In the genomic region with DNA sequence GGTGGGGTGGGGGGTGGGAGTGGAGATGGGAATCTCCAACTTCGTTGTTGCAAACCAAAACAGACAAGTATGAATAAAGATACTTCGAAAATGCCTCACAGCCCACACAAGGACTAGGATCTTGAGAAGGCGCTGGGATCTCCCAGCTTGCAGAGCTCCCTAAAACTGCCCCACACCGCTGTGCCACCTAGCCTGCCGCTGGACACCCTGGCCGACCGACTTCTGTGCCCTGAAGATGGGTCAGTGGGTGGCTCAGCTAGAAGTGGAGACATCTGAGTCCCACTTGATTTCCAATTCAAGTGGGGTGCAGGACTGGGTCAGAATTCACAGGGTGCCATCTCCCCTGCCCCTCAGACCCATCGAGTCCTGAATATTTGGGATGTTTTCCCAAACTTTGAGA, we compare ENCODE assay signal across 24 mouse cellular contexts. TPM values are rescaled to one million over a fixed set of nuclear protein-coding genes. Genes with fewer than 3 reads are reported as not detected.
DNase-seq lines count a peak whose midpoint lies in the region; ATAC-seq and TF ChIP-seq lines count a peak whose summit lies in the region.
"Had no signal": no experiment of that assay in that cellular context is flagged by ENCODE, and none has a peak within 500 bp of the region (broad histone marks: within the 10 kb centered on the region; RNA-seq: fewer than 3 reads in every experiment).

No protein-coding gene starts in this region.

- H3K4me1 ChIP-seq in forebrain, postnatal 0 days (ENCODE audit: insufficient read depth) = no peaks in the 10 kb centered on the region
- peaks cover 15% of the 10 kb centered on the region for H3K4me1 ChIP-seq in forebrain, embryonic 16.5 days (replicated peaks; ENCODE audit: control insufficient read depth, insufficient read depth, low read length)
- H3K4me1 ChIP-seq in hindbrain, embryonic 11.5 days (replicated peaks; ENCODE audit: control insufficient read depth, insufficient read depth, low read length) = peaks cover 9% of the 10 kb centered on the region
- no peaks in the 10 kb centered on the region for H3K4me1 ChIP-seq in hindbrain, postnatal 0 days (ENCODE audit: insufficient read depth, low read length)
- peaks cover 5% of the 10 kb centered on the region for H3K4me1 ChIP-seq in midbrain, embryonic 11.5 days (ENCODE audit: control insufficient read depth, insufficient read depth, low read length)
- H3K4me1 ChIP-seq in midbrain, embryonic 14.5 days (ENCODE audit: control insufficient read depth, insufficient read depth, low read length) = no peaks in the 10 kb centered on the region
- peaks cover 25% of the 10 kb centered on the region for H3K4me1 ChIP-seq in neural tube, embryonic 13.5 days (replicated peaks)

- H3K27me3 ChIP-seq in forebrain, postnatal 0 days (ENCODE audit: insufficient read depth, low read length) = peaks cover 95% of the 10 kb centered on the region
- peaks cover 90% of the 10 kb centered on the region for H3K27me3 ChIP-seq in forebrain, embryonic 16.5 days (replicated peaks; ENCODE audit: control insufficient read depth, insufficient read depth, low read length)
- peaks cover 97% of the 10 kb centered on the region for H3K27me3 ChIP-seq in hindbrain, embryonic 11.5 days (ENCODE audit: control insufficient read depth, insufficient read depth, low read length)
- peaks cover 94% of the 10 kb centered on the region for H3K27me3 ChIP-seq in hindbrain, postnatal 0 days (ENCODE audit: insufficient read depth, low read length)
- peaks cover 99% of the 10 kb centered on the region for H3K27me3 ChIP-seq in midbrain, embryonic 11.5 days (ENCODE audit: control insufficient read depth, insufficient read depth, low read length)
- peaks cover 98% of the 10 kb centered on the region for H3K27me3 ChIP-seq in midbrain, embryonic 14.5 days (ENCODE audit: control insufficient read depth, insufficient read depth, low read length)
- peaks cover 100% of the 10 kb centered on the region for H3K27me3 ChIP-seq in neural tube, embryonic 13.5 days

- H3K4me2 ChIP-seq in forebrain, postnatal 0 days (ENCODE audit: low read depth) = no peak overlapping the region
- no peak overlapping the region for H3K4me2 ChIP-seq in forebrain, embryonic 16.5 days (ENCODE audit: low read length)
- H3K4me2 ChIP-seq in hindbrain, embryonic 11.5 days (replicated peaks; ENCODE audit: low read depth, low read length) = no peak overlapping the region
- H3K4me2 ChIP-seq in hindbrain, postnatal 0 days (ENCODE audit: low read depth, low read length) = no peak overlapping the region
- H3K4me2 ChIP-seq in midbrain, embryonic 11.5 days = no peak overlapping the region
- no peak overlapping the region for H3K4me2 ChIP-seq in midbrain, embryonic 14.5 days (ENCODE audit: low read length)
- H3K4me2 ChIP-seq in neural tube, embryonic 13.5 days = peak overlapping the region; percentile 36
- H3K4me2 ChIP-seq: forebrain, embryonic 13.5 days; liver, embryonic 15.5 days; midbrain, embryonic 15.5 days had no signal

- no peak overlapping the region for H3K9ac ChIP-seq in forebrain, postnatal 0 days
- no peak overlapping the region for H3K9ac ChIP-seq in forebrain, embryonic 16.5 days (replicated peaks; ENCODE audit: low read depth, low read length)
- H3K9ac ChIP-seq in hindbrain, embryonic 11.5 days (ENCODE audit: low read depth, low read length) = no peak overlapping the region
- H3K9ac ChIP-seq in hindbrain, postnatal 0 days (replicated peaks; ENCODE audit: low read length) = no peak overlapping the region
- no peak overlapping the region for H3K9ac ChIP-seq in midbrain, embryonic 11.5 days (ENCODE audit: low read length)
- no peak overlapping the region for H3K9ac ChIP-seq in midbrain, embryonic 14.5 days (replicated peaks; ENCODE audit: low read length)
- no peak overlapping the region for H3K9ac ChIP-seq in neural tube, embryonic 13.5 days
- H3K9ac ChIP-seq: forebrain, embryonic 13.5 days; hindbrain, embryonic 14.5 days; liver, embryonic 15.5 days; midbrain, embryonic 15.5 days had no signal

- H3K36me3 ChIP-seq in forebrain, postnatal 0 days (ENCODE audit: insufficient read depth) = no peaks in the 10 kb centered on the region
- no peaks in the 10 kb centered on the region for H3K36me3 ChIP-seq in forebrain, embryonic 16.5 days (ENCODE audit: control insufficient read depth, insufficient read depth)
- H3K36me3 ChIP-seq in hindbrain, embryonic 11.5 days (ENCODE audit: control insufficient read depth, insufficient read depth, low read length) = no peaks in the 10 kb centered on the region
- no peaks in the 10 kb centered on the region for H3K36me3 ChIP-seq in hindbrain, postnatal 0 days (ENCODE audit: insufficient read depth, low read length)
- no peaks in the 10 kb centered on the region for H3K36me3 ChIP-seq in midbrain, embryonic 11.5 days (ENCODE audit: control insufficient read depth, insufficient read depth, low read length)
- no peaks in the 10 kb centered on the region for H3K36me3 ChIP-seq in midbrain, embryonic 14.5 days (ENCODE audit: control insufficient read depth, insufficient read depth, low read length)
- no peaks in the 10 kb centered on the region for H3K36me3 ChIP-seq in neural tube, embryonic 13.5 days
- H3K36me3 ChIP-seq: liver, embryonic 15.5 days; midbrain, embryonic 15.5 days had no signal

- WGBS in forebrain, postnatal 0 days = 8% methylated on average over 8 of the region's 8 CpGs
- WGBS in forebrain, embryonic 16.5 days = 6% methylated on average over 8 of the region's 8 CpGs
- 7% methylated on average over 8 of the region's 8 CpGs for WGBS in hindbrain, embryonic 11.5 days
- WGBS in hindbrain, postnatal 0 days = 11% methylated on average over 8 of the region's 8 CpGs
- WGBS in midbrain, embryonic 11.5 days = 7% methylated on average over 8 of the region's 8 CpGs
- WGBS in midbrain, embryonic 14.5 days = 1% methylated on average over 8 of the region's 8 CpGs
- 4% methylated on average over 8 of the region's 8 CpGs for WGBS in neural tube, embryonic 13.5 days

- peak; percentile 2 for DNase-seq in forebrain, postnatal 0 days
- peak; percentile 20 for DNase-seq in hindbrain, embryonic 11.5 days (ENCODE audit: low spot score)
- no peak for DNase-seq in hindbrain, postnatal 0 days (ENCODE audit: low spot score)
- DNase-seq in midbrain, embryonic 11.5 days (ENCODE audit: low spot score, missing footprints) = peak; percentile 85
- no peak for DNase-seq in midbrain, embryonic 14.5 days
- no peak for DNase-seq in frontal cortex, postnatal 10 days (ENCODE audit: low spot score in 2 of 2)
- DNase-seq: adrenal gland, adult 8-10 months; cerebellum, adult 11-12 months; cerebellum, postnatal 25 days; kidney, adult 2 months; right cerebral cortex, postnatal 25 days had no signal

- H3K4me3 ChIP-seq in forebrain, postnatal 0 days (ENCODE audit: low read depth, low read length) = no peak overlapping the region
- H3K4me3 ChIP-seq in forebrain, embryonic 16.5 days (replicated peaks; ENCODE audit: low read length) = no peak overlapping the region
- no peak overlapping the region for H3K4me3 ChIP-seq in hindbrain, embryonic 11.5 days (ENCODE audit: low read depth, low read length)
- no peak overlapping the region for H3K4me3 ChIP-seq in hindbrain, postnatal 0 days (ENCODE audit: low read length)
- H3K4me3 ChIP-seq in midbrain, embryonic 11.5 days (ENCODE audit: low read depth, low read length) = no peak overlapping the region
- no peak overlapping the region for H3K4me3 ChIP-seq in midbrain, embryonic 14.5 days (replicated peaks; ENCODE audit: low read depth, low read length)
- H3K4me3 ChIP-seq in neural tube, embryonic 13.5 days = no peak overlapping the region
- H3K4me3 ChIP-seq: forebrain, embryonic 13.5 days; layer of hippocampus, adult 2 months; liver, embryonic 15.5 days; midbrain, embryonic 15.5 days had no signal

- H3K27ac ChIP-seq in forebrain, postnatal 0 days (ENCODE audit: low read depth, low read length) = no peak overlapping the region
- no peak overlapping the region for H3K27ac ChIP-seq in forebrain, embryonic 16.5 days (ENCODE audit: low read length)
- no peak overlapping the region for H3K27ac ChIP-seq in hindbrain, embryonic 11.5 days (ENCODE audit: low read depth, low read length)
- no peak overlapping the region for H3K27ac ChIP-seq in hindbrain, postnatal 0 days
- no peak overlapping the region for H3K27ac ChIP-seq in midbrain, embryonic 11.5 days (ENCODE audit: low read depth, low read length)
- H3K27ac ChIP-seq in midbrain, embryonic 14.5 days (replicated peaks; ENCODE audit: low read depth, low read length) = no peak overlapping the region
- H3K27ac ChIP-seq in neural tube, embryonic 13.5 days (replicated peaks) = no peak overlapping the region
- H3K27ac ChIP-seq: forebrain, embryonic 13.5 days; hindbrain, embryonic 14.5 days; layer of hippocampus, adult 2 months; liver, embryonic 15.5 days; midbrain, embryonic 15.5 days; stomach, postnatal 0 days had no signal

- H3K9me3 ChIP-seq in forebrain, postnatal 0 days (ENCODE audit: low read length) = 0 out of 2 replicates have a peak, but pooled peaks cover 3% of the 10 kb centered on the region
- H3K9me3 ChIP-seq in forebrain, embryonic 16.5 days (ENCODE audit: control insufficient read depth, low read length) = peaks cover 5% of the 10 kb centered on the region; the same call in 1 of the 2 replicates
- no peaks in the 10 kb centered on the region for H3K9me3 ChIP-seq in hindbrain, embryonic 11.5 days (ENCODE audit: control insufficient read depth, low read length)
- H3K9me3 ChIP-seq in hindbrain, postnatal 0 days (ENCODE audit: low read length) = no peaks in the 10 kb centered on the region
- peaks cover 3% of the 10 kb centered on the region for H3K9me3 ChIP-seq in midbrain, embryonic 11.5 days (ENCODE audit: control insufficient read depth, low read length)
- H3K9me3 ChIP-seq in midbrain, embryonic 14.5 days (ENCODE audit: control insufficient read depth, low read length) = no peaks in the 10 kb centered on the region
- no peaks in the 10 kb centered on the region for H3K9me3 ChIP-seq in neural tube, embryonic 13.5 days
- H3K9me3 ChIP-seq: liver, embryonic 15.5 days; midbrain, embryonic 15.5 days had no signal

- no peak for TF ChIP-seq CTCF in forebrain, postnatal 0 days (IDR thresholded peaks at IDR 0.05; ENCODE audit: low read depth)
- TF ChIP-seq CTCF in hindbrain, postnatal 0 days (IDR thresholded peaks at IDR 0.05; ENCODE audit: low read depth) = no peak

- no peak for ATAC-seq in forebrain, postnatal 0 days
- no peak for ATAC-seq in forebrain, embryonic 16.5 days
- ATAC-seq in hindbrain, embryonic 11.5 days (ENCODE audit: low FRiP score) = no peak
- ATAC-seq in hindbrain, postnatal 0 days = no peak
- ATAC-seq in midbrain, embryonic 11.5 days (ENCODE audit: low FRiP score) = no peak
- no peak for ATAC-seq in midbrain, embryonic 14.5 days (ENCODE audit: low FRiP score, low TSS enrichment)
- ATAC-seq in neural tube, embryonic 13.5 days (ENCODE audit: low read depth) = no peak
- ATAC-seq: forebrain, embryonic 13.5 days; lung, postnatal 0 days; midbrain, embryonic 15.5 days had no signal

RNA-seq across cellular contexts. Expression of a gene that starts 5.7 kb away (rescaled TPM):
- 3.1 and 6.5 TPM in 2 replicates for total RNA-seq in forebrain, postnatal 0 days (2014; rRNA removed)
- 2.6 and 2.7 TPM in 2 replicates for polyA plus RNA-seq in forebrain, postnatal 0 days (2015; fragmentation: Nextera tagmentation; extraction: Ambion mirVana)
- 1.7 and 2.5 TPM in 2 replicates for polyA plus RNA-seq in forebrain, embryonic 16.5 days (2015; fragmentation: Nextera tagmentation; extraction: Ambion mirVana)
- polyA plus RNA-seq in hindbrain, embryonic 11.5 days (2014; fragmentation: Nextera tagmentation; extraction: Ambion mirVana) = 6.8 and 8.0 TPM in 2 replicates
- total RNA-seq in hindbrain, postnatal 0 days (2014; rRNA removed) = 3.7 and 10.6 TPM in 2 replicates
- polyA plus RNA-seq in hindbrain, postnatal 0 days (2015; fragmentation: Nextera tagmentation; extraction: Ambion mirVana) = 2.8 and 3.6 TPM in 2 replicates
- 7.0 and 7.1 TPM in 2 replicates for polyA plus RNA-seq in midbrain, embryonic 11.5 days (2014; fragmentation: Nextera tagmentation; extraction: Ambion mirVana)
- 1.5 TPM in 1 of 2 replicates, not detected in the other for polyA plus RNA-seq in midbrain, embryonic 14.5 days (2014; fragmentation: Nextera tagmentation; extraction: Ambion mirVana)
- 6.5 and 7.6 TPM in 2 replicates for polyA plus RNA-seq in neural tube, embryonic 13.5 days (2015; fragmentation: Nextera tagmentation; extraction: Ambion mirVana)
- total RNA-seq: granulocyte monocyte progenitor cell, adult 5-6 weeks; megakaryocyte progenitor cell, adult 5-6 weeks had no signal
- polyA plus RNA-seq: liver, embryonic 15.5 days had no signal

RNA-seq across cellular contexts. Expression of a gene that starts 6.0 kb away (rescaled TPM):
- total RNA-seq in forebrain, postnatal 0 days (2014; rRNA removed) = 0.19 TPM in 1 of 2 replicates, not detected in the other
- polyA plus RNA-seq in forebrain, postnatal 0 days (2015; fragmentation: Nextera tagmentation; extraction: Ambion mirVana) = 0.06 TPM in 1 of 2 replicates, not detected in the other
- 0.15 TPM in 1 of 2 replicates, not detected in the other for polyA plus RNA-seq in forebrain, embryonic 16.5 days (2015; fragmentation: Nextera tagmentation; extraction: Ambion mirVana)
- 0.73 and 1.9 TPM in 2 replicates for polyA plus RNA-seq in hindbrain, embryonic 11.5 days (2014; fragmentation: Nextera tagmentation; extraction: Ambion mirVana)
- 0.40 and 0.58 TPM in 2 replicates for total RNA-seq in hindbrain, postnatal 0 days (2014; rRNA removed)
- 0.21 TPM in 1 of 2 replicates, not detected in the other for polyA plus RNA-seq in hindbrain, postnatal 0 days (2015; fragmentation: Nextera tagmentation; extraction: Ambion mirVana)
- polyA plus RNA-seq in midbrain, embryonic 11.5 days (2014; fragmentation: Nextera tagmentation; extraction: Ambion mirVana) = 0.46 and 0.79 TPM in 2 replicates
- not detected in 2 replicates for polyA plus RNA-seq in midbrain, embryonic 14.5 days (2014; fragmentation: Nextera tagmentation; extraction: Ambion mirVana)
- 0.70 and 0.84 TPM in 2 replicates for polyA plus RNA-seq in neural tube, embryonic 13.5 days (2015; fragmentation: Nextera tagmentation; extraction: Ambion mirVana)
- total RNA-seq: gastrocnemius, adult 18-20 months; granulocyte monocyte progenitor cell, adult 5-6 weeks; megakaryocyte progenitor cell, adult 5-6 weeks had no signal
- polyA plus RNA-seq: limb, embryonic 11.5 days had no signal

RNA-seq across cellular contexts. Expression of a gene that starts 13.5 kb away (rescaled TPM):
- 38.7 and 76.5 TPM in 2 replicates for total RNA-seq in forebrain, postnatal 0 days (2014; rRNA removed)
- 30.3 and 33.3 TPM in 2 replicates for polyA plus RNA-seq in forebrain, postnatal 0 days (2015; fragmentation: Nextera tagmentation; extraction: Ambion mirVana)
- polyA plus RNA-seq in forebrain, embryonic 16.5 days (2015; fragmentation: Nextera tagmentation; extraction: Ambion mirVana) = 51.8 and 60.0 TPM in 2 replicates
- 53.5 and 56.1 TPM in 2 replicates for polyA plus RNA-seq in hindbrain, embryonic 11.5 days (2014; fragmentation: Nextera tagmentation; extraction: Ambion mirVana)
- total RNA-seq in hindbrain, postnatal 0 days (2014; rRNA removed) = 39.9 and 45.6 TPM in 2 replicates
- polyA plus RNA-seq in hindbrain, postnatal 0 days (2015; fragmentation: Nextera tagmentation; extraction: Ambion mirVana) = 44.4 and 47.0 TPM in 2 replicates
- polyA plus RNA-seq in midbrain, embryonic 11.5 days (2014; fragmentation: Nextera tagmentation; extraction: Ambion mirVana) = 47.4 and 50.4 TPM in 2 replicates
- 50.2 and 52.5 TPM in 2 replicates for polyA plus RNA-seq in midbrain, embryonic 14.5 days (2014; fragmentation: Nextera tagmentation; extraction: Ambion mirVana)
- 50.6 and 53.8 TPM in 2 replicates for polyA plus RNA-seq in neural tube, embryonic 13.5 days (2015; fragmentation: Nextera tagmentation; extraction: Ambion mirVana)

RNA-seq across cellular contexts. Expression of a gene that starts 37.5 kb away (rescaled TPM):
- 1.3 and 2.3 TPM in 2 replicates for total RNA-seq in forebrain, postnatal 0 days (2014; rRNA removed)
- 1.4 and 1.6 TPM in 2 replicates for polyA plus RNA-seq in forebrain, postnatal 0 days (2015; fragmentation: Nextera tagmentation; extraction: Ambion mirVana)
- polyA plus RNA-seq in forebrain, embryonic 16.5 days (2015; fragmentation: Nextera tagmentation; extraction: Ambion mirVana) = 0.91 and 1.1 TPM in 2 replicates
- polyA plus RNA-seq in hindbrain, embryonic 11.5 days (2014; fragmentation: Nextera tagmentation; extraction: Ambion mirVana) = 2.1 and 2.3 TPM in 2 replicates
- 1.8 and 1.9 TPM in 2 replicates for total RNA-seq in hindbrain, postnatal 0 days (2014; rRNA removed)
- polyA plus RNA-seq in hindbrain, postnatal 0 days (2015; fragmentation: Nextera tagmentation; extraction: Ambion mirVana) = 1.2 and 1.4 TPM in 2 replicates
- 0.17 and 0.20 TPM in 2 replicates for polyA plus RNA-seq in midbrain, embryonic 11.5 days (2014; fragmentation: Nextera tagmentation; extraction: Ambion mirVana)
- polyA plus RNA-seq in midbrain, embryonic 14.5 days (2014; fragmentation: Nextera tagmentation; extraction: Ambion mirVana) = 0.12 and 0.97 TPM in 2 replicates
- 1.2 and 2.1 TPM in 2 replicates for polyA plus RNA-seq in neural tube, embryonic 13.5 days (2015; fragmentation: Nextera tagmentation; extraction: Ambion mirVana)
- total RNA-seq: granulocyte monocyte progenitor cell, adult 5-6 weeks; megakaryocyte progenitor cell, adult 5-6 weeks had no signal

Comparison
In these comparisons a context has a peak if more than half of its experiments do, and no peak if none do; other contexts are left out.
1. DNase-seq: peak in forebrain, postnatal 0 days (single experiment), hindbrain, embryonic 11.5 days (single experiment) and midbrain, embryonic 11.5 days (single experiment); none in hindbrain, postnatal 0 days (single experiment), midbrain, embryonic 14.5 days (single experiment) and frontal cortex, postnatal 10 days (0 of 2).